Mouse (Mus musculus) liver, embryonic 14.5 days (tissue): Measurements from ENCODE around the gene Calu.

Source experiments
- CTCF ChIP-seq: IDR thresholded peaks from 2 replicates; pipeline ENCODE4 v1.5.1; 2016; ENCODE audit warnings: antibody characterized with exemption, low read depth, control low read depth
- EP300 ChIP-seq: IDR thresholded peaks from 2 replicates; pipeline ENCODE4 v1.6.1; 2016; ENCODE audit warnings: antibody characterized with exemption, low read depth

DNA sequence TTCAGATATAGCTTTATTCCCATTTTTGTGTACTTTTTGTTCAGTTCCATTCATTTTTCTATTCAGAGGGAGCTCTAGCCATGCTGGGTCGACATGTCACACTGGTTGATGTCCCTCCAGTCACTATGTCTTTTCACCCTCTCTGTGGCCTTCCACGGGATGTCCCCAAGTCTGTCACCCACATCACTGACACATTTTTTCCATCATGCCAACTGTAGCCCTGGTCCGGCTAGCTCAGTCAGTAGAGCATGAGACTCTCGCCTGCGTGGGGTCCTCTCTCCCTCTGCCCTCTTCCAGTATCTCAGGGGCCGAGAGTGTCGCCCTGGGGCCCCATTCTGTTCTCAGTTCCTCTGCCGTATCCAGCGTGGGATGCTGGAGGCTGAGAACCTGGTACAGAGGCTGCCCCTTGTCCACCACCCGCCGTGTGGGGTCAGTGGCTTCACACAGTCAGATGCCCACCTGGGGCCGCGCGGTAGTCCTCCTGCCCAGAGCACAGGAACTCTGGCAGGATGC lies 34.1 kb upstream of the Calu start:
- TF ChIP-seq CTCF = no peak
- no peak for TF ChIP-seq EP300
